Mouse (Mus musculus): ENCODE results near the gene Trim16.

DNA sequence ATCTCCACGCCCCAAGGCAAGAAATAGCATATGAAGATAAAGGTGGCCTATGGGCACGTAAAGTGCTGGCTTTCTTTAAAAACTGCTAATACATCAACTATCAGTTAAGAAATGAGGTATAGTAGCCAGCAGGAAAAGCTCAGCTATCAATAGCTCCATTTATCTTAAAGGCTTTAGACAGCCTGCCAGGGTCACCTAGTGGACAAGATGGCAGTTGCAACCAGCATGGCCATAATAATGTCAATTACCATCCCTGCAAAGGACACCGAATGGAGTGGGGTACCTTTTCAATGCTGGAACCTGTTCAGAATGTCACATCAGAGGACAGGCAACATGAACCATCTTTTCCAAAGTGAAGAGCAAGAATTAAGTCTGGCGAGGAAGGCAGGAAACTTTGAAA lies 10.8 kb upstream of the Trim16 start:
- TF ChIP-seq CTCF (IDR thresholded peaks at IDR 0.05) (peak; percentile 78), POLR2A (IDR thresholded peaks at IDR 0.05; ENCODE audit: insufficient read depth, low read depth, low read length) (no peak), EP300 (IDR thresholded peaks at IDR 0.05; ENCODE audit: insufficient read depth, low read depth, low read length) (no peak)

Measured in heart, adult 2 months (tissue).